Mouse (Mus musculus) Muller cell, postnatal 12 days (primary cell): ENCODE data around the gene Dcakd.
"Not testable (repeated sequence)": the region's sequence is repeated elsewhere in the genome, so short reads cannot be mapped to it uniquely, and the experiment has no call there.

Experiments used
- DNase-seq: peaks from one replicate; pipeline ENCODE4 v3.0.0-alpha.2; 2015; ENCODE audit errors: inconsistent ontology term

The Dcakd gene

DNA sequence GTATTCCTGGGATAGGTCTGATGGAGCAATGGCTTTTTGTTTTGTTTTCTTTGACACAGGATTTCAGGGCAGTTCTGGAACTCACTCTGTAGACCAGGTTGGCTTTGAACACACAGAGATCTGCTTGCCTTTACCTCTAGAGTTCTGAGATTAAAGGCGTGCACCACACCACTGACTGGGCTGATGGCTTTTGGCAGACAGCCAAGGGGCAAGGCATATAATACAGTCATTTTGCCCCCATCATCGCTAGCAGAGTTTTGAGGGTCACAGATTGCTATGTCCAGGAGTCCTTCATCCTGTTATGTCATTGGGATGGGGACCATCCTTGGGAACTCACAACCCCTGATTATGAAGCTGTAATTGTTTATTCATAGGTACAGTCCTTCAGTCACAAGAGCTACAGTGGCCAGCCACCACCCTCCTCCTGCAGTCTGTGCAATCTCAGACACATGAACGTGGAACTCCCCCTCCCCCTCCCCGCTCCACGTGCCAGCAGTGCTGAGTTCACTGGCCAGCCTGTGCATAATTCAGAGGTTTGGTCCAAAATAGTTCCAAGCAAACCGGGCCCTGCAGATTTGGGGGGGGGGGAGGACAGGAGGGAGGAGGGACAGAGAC is 50.0 kb downstream of the Dcakd start:
- peak; percentile 53 for DNase-seq

DNA sequence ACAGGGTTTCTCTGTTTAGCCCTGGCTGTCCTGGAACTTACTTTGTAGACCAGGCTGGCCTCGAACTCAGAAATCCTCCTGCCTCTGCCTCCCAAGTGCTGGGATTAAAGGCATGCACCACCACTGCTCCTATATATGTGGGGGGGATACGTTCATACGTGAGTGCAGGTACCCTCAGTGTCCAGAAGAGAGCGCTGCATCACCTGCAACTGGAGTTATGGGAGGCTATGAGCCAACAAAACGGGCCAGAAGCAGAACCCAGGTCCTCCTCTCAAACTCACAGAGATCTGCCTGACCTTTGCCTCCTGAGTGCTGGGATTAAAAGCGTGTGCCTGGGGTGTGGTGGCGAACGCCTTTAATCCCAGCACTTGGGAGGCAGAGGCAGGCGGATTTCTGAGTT is 52.2 kb downstream of the Dcakd start:
- not testable (repeated sequence) for DNase-seq

GRCm38 (mm10) chr11:102972326-102972725 is 55.8 kb downstream of the Dcakd start:
- DNase-seq = no peak

DNA sequence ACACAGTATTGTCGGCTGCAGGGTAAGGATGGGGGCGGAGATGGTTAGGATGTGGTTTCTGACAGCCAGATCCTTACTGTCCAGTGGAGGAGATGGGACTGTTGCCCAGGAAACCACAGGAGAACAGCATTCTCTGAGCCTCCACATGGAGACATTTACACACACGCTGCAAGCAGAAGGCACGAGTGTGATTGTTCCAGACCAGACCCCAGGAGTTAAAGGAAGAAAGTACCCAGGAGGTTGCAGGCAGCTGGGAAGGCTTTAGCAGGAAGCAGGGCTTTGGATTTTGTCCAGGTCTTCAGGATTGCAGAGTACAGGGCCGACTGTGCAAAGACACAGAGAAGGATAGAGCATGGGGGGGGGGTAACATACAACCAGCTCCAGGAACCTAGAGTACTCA is 56.5 kb downstream of the Dcakd start:
- DNase-seq = no peak

GRCm38 (mm10) chr11:102964547-102965091 is 63.5 kb downstream of the Dcakd start:
- DNase-seq = no peak

DNA sequence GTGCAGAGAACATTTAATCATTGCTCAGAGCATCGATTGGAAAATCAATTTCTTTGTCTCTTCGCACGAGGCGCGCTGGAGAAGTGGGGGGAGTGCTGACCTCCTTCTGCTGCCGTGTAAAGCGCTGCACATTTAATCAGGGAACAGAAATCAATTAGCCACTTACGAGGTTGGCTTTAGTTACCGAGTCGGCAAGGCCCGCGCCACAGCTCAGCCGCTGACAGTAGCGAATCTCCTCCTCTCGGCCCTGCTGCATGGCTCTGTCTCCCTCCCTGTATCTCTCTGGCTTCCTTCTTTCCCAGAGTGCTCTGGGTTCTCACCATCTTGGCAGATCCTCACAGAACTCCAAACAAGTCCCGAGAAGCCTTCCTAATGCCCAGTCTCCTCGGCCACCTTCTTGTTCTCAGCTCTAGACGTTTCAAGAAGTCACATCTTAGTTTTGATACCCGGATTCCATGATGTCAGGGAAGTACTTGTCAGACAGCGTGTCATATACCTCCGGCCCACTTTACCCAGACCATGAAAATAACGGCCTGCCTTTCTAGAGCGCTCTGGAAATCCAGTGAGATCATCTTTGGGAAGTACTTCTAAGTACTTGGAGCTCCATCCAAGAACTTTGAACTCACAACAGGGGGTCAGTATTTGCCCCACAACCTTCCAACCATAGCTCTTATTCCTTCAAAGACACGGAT is 64.1 kb downstream of the Dcakd start:
- DNase-seq = no peak

- no peak for DNase-seq
These were observed 64.8 kb downstream of the Dcakd start for GRCm38 (mm10) chr11:102963246-102963854.

- DNase-seq = no peak
These were observed 65.3 kb downstream of the Dcakd start for GRCm38 (mm10) chr11:102962861-102963245.

DNA sequence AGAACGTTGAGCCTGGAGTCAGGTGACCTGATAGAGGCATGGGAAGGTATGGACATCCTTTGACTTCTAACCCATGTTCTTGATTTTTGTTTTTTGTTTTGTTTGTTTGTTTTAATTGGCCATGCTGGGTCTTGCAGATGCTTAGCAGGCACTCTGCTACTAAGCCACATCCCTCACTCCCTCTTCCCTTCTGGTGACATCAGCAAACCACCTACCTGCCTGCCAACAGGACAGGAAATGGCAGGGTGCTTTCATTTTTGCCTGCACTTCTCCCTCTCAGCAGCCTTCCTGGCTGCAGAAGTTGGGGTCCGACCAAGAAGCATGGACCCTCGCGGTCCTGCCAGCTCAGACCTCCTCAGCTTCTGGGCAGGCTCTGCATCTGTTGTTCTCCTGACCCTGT is 67.1 kb downstream of the Dcakd start:
- no peak for DNase-seq

GRCm38 (mm10) chr11:102958870-102959269 is 69.3 kb downstream of the Dcakd start:
- DNase-seq = no peak

GRCm38 (mm10) chr11:102958431-102958830 is 69.7 kb downstream of the Dcakd start:
- DNase-seq = no peak

DNA sequence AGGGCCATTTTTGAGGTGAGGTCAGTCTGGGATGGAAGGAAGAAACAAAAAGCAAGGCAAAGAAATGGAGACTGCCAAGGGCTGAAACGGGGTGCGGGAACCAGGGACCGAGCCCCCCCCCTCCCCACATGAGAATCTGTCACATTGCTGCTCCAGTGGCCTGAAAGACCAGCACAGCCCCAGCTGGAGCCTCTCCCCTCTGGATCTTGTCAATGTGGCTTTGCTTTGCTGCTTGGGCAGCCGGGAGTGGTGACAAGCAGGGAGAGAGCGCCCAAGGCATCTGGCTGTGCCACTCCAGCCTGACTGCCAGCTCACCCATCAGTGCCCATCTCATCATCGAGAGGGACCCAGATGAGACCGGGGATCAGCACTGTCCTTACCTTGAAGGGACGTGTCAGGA is 70.4 kb downstream of the Dcakd start:
- no peak for DNase-seq

DNA sequence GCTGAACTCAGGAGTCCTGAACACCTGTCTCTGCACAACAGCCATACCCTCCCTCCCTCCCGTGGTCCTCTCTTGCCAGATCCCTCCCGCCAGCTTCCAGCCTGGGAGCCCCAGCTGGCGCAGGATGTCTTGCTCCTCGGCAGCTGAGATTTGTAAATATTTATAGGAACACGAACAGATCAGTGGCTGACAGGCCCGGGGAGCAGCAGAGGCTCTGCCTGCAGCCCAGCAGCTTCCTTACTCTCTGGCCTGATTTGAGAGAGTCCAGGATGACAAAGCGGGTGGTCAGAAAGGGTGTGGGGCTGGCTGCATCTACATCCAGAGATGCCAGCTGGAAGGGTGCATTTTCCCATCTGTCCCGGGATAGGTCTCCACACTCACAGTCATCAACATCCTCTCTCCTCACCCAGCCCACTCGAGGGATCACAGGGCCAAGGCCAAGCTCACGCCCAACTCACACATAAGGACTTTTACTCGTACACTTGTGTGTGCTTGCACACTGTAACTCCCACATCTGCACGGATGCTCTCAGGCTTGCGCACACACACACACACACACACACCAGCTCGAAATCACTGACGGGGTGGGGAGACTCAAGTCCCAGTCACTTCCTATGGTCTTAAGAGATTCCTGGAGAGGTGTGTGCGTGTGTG is 71.0 kb downstream of the Dcakd start:
- no peak for DNase-seq

DNA sequence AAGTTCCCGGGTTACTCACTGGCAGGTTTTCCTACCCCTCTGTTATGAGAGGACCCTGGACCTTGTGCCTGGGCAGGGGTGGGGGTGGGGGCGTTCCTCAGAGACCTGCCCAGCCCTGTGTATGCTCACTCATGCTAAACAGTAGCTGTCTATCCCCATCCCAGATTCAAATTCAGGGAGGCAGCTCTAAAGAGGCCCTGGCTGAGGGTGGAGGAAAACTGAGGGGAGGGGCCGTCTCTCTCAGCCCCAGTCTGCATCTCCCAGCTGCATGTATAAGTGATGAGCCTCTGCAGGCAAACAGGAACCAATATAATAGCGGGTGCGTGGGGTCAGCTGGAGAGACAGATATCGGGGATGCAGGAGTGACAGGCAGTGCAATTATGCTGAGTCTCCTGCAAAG is 75.2 kb downstream of the Dcakd start:
- DNase-seq = no peak

- peak; percentile 74 for DNase-seq
These were observed 79.8 kb downstream of the Dcakd start for GRCm38 (mm10) chr11:102948043-102948961.

GRCm38 (mm10) chr11:102946992-102947343 is 81.2 kb downstream of the Dcakd start:
- no peak for DNase-seq

DNA sequence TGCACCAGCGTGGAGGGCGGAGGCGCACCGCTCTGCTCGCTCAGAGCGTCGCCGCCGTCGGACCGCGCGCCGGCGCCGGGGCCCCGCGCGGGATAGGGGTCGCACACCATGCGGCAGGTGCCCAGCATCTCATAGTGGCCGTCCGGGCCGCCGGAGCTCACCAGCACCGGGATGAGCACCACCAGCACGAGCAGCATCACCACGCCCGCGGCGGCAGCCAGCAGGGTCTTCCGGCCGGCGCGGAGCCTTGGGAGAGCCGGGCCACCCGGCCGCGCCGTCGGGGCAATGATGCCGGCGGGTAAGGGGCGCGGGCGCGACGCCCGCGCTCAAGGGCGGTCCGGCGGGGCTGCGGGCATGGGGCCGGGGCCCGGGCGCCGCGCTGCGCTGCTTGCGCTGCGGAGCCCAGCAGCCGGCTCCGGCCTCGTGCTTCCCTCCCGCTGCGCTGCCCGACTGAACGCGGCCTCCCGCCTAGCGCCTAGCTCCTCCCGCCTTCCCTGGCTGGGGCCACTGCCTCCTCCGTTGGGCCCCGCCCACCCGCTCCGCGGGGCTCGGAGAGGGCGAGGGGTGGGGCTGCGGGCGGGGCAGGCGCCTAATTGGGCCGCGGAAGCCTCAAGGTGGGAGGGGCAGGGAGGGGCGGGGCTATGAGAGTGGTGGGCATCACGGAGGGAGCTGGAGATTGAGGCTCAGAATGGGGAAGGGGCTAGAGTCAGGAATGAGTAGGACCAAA is 81.7 kb downstream of the Dcakd start, which contains the start of gene C1ql1:
Gene C1ql1 (minus strand): TSS at position 424 of the 727 bp plus-strand sequence.
- DNase-seq = peak; percentile 96

DNA sequence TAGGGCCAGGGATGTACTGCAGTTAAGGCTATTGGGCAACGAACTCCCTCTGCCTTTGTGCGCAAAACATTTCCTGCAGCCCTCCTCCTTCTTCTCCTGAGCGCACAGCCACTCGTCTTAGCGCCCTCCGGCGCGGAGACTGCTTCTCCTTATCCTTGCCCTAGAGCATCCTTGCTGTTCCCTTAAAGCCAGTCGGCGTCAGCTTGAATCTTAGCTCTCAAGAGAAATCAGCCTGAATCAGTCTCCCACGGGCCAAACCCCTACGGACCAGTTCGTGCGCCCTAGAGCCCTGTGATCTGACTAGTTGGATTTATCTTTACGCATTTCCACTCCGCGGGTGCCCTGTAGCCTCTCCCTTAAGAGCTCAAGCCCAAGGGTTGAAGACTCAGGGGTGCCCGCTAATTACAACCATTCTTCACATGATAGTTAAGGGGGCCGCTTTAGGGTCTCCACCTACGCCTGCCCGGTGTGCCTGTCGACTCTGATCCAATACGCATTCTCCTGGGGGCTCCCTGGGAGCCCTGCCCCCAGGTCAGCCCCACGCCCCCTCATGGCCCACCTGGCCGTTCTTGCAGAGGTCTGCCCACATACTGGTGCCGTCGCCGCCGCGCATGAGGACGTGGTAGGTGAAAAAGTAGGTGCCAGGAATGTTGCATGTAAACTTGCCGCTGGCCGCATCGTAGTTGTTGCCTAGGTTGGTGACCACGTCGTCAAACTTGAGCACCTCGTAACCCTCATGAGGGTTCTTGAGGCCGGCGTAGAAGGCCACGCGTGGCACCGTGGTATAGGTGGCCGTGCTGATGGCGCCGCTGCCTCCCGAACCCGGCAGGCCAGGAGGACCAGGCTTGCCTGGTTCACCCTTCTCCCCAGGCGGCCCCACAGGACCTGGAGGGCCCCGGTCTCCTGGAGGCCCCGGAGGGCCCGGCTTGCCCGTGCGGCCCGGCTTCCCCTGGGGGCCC is 82.5 kb downstream of the Dcakd start:
- peak; percentile 55 for DNase-seq
